Mouse (Mus musculus): ENCODE results near the gene Hsd17b6. TPM values are rescaled to one million over a fixed set of nuclear protein-coding genes. Genes with fewer than 3 reads are reported as not detected.

Hsd17b6 gene
- polyA plus RNA-seq, 1 experiment from 2014 or later = not detected

Other genes starting within 250 kb of the Hsd17b6 start
- gene Rdh1, start 247.9 kb downstream of the Hsd17b6 start, polyA plus RNA-seq (2018) = 0.03 TPM in 1 of 3 replicates, not detected in the others
- gene Rdh16f1, start 247.8 kb downstream of the Hsd17b6 start, polyA plus RNA-seq (2018) = not detected in 3 replicates
- 0.13 to 0.16 TPM in 2 of 3 replicates, not detected in the other for gene Rdh9, start 231.2 kb downstream of the Hsd17b6 start, polyA plus RNA-seq (2018)
- not detected in 3 replicates for gene Rdh16, start 206.5 kb downstream of the Hsd17b6 start, polyA plus RNA-seq (2018)
- not detected in 3 replicates for gene Rdh19, start 157.7 kb downstream of the Hsd17b6 start, polyA plus RNA-seq (2018)
- not detected in 3 replicates for gene Rdh16f2, start 141.1 kb downstream of the Hsd17b6 start, polyA plus RNA-seq (2018)
- not detected in 3 replicates for gene Rdh7, start 118.8 kb downstream of the Hsd17b6 start, polyA plus RNA-seq (2018)
- gene Sdr9c7, start 109.1 kb downstream of the Hsd17b6 start, polyA plus RNA-seq (2018) = not detected in 3 replicates
- 3.5 to 24.5 TPM (median 8.9 TPM) in 3 replicates for gene Prim1, start 7.6 kb upstream of the Hsd17b6 start, polyA plus RNA-seq (2018)
- 676 to 712 TPM (median 694 TPM) in 3 replicates for gene Naca, start 28.0 kb upstream of the Hsd17b6 start, polyA plus RNA-seq (2018)
- 66.7 to 167 TPM (median 80.1 TPM) in 3 replicates for gene Ptges3, start 51.3 kb upstream of the Hsd17b6 start, polyA plus RNA-seq (2018)
- gene Atp5b, start 75.7 kb upstream of the Hsd17b6 start, polyA plus RNA-seq (2018) = 455 to 1,015 TPM (median 549 TPM) in 3 replicates
- 20.2 to 33.8 TPM (median 31.2 TPM) in 3 replicates for gene Baz2a, start 84.0 kb upstream of the Hsd17b6 start, polyA plus RNA-seq (2018)
- 18.9 to 45.4 TPM (median 23.8 TPM) in 3 replicates for gene Rbms2, start 172.7 kb upstream of the Hsd17b6 start, polyA plus RNA-seq (2018)
- not detected in 3 replicates for gene Gls2, start 186.8 kb upstream of the Hsd17b6 start, polyA plus RNA-seq (2018)
- 5.3 to 10.6 TPM (median 6.9 TPM) in 3 replicates for gene Spryd4, start 204.2 kb upstream of the Hsd17b6 start, polyA plus RNA-seq (2018)
- gene Mip, start 218.2 kb upstream of the Hsd17b6 start, polyA plus RNA-seq (2018) = not detected in 3 replicates
- gene Timeless, start 224.5 kb upstream of the Hsd17b6 start, polyA plus RNA-seq (2018) = 4.1 to 22.4 TPM (median 9.6 TPM) in 3 replicates
- not detected in 3 replicates for gene Apon, start 246.5 kb upstream of the Hsd17b6 start, polyA plus RNA-seq (2018)